Mouse (Mus musculus): Measurements from ENCODE around the gene 2410002F23Rik.
"Not testable (repeated sequence)": the region's sequence is repeated elsewhere in the genome, so short reads cannot be mapped to it uniquely, and the experiment has no call there.

DNA sequence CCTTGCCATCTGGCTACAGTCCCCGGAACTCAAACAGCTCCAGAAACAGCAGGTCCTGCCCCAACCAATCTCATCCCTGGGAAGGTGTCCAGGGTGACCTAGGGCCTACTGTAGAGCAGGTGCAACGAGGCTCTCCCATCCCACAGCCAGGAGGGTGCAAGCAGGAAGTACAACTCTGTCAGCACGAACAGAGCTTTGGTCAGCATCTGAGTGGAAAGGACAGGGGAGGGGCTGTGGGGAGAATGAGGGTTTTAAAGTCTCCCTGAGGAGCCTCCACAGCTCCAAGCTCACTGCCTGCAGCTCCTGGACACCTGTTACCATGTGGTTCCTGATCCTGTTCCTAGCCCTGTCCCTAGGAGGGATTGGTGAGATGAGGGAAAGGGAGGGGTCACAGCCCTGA lies 39.4 kb upstream of the 2410002F23Rik start, which contains the start of gene Klk1b4:
- not testable (repeated sequence) for TF ChIP-seq CTCF (IDR thresholded peaks at IDR 0.05; ENCODE audit: insufficient read depth, low read length); POLR2A (IDR thresholded peaks at IDR 0.05; ENCODE audit: borderline replicate concordance, extremely low read depth, low read depth, low read length)

All from lung, adult 2 months (tissue).